Mouse (Mus musculus) MN1 (cell line): ENCODE results near the gene Pfkfb4.

ENCODE experiments used
- DNase-seq: peaks from one replicate; pipeline ENCODE4 v3.0.0-alpha.2; 2016; ENCODE audit warnings: low spot score

Gene Pfkfb4

GRCm38 (mm10) chr9:109058006-109058765, 66.6 kb downstream of the Pfkfb4 start:
- no peak for DNase-seq

DNA sequence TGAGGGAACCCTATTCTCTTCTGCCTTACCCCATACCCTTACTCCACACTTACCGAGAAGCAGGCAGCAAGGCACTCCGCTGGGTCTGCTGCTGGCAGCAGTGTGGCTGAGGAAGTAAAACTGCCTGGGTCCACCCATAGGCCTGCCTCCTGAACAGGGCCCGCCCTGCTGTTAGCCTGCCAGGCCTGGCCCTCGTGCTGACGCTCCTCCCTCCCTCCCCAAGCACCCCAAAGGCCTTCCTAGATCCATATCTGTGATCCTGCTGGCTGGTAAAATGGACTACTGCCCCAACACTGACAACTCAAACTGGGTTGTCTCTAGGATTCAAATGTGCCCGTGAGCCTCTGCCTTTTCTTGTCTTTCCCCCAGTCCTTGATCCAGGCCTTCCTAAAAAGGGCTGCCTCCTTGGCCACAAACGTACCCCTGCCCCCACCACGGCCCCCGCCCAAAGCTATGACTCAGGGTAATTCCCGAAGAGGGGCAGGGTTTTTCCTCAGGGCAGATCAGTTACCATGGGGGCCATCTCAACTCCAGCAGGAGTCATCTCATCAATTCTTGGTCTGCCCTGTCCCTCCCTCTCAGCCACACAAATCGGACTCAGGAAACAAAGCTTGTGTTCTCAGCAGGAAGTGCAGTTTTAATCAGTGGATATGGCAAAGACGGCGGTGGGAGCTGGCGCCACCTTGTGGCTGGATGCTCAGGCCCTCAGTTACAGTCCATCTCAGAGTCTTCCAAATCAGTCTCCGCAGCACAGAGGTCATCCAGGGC, 67.7 kb downstream of the Pfkfb4 start, which contains the start of gene Trex1:
TSS of gene Trex1 (minus strand) at position 599 of the 768 bp plus-strand sequence.
- peak; percentile 85 for DNase-seq

DNA sequence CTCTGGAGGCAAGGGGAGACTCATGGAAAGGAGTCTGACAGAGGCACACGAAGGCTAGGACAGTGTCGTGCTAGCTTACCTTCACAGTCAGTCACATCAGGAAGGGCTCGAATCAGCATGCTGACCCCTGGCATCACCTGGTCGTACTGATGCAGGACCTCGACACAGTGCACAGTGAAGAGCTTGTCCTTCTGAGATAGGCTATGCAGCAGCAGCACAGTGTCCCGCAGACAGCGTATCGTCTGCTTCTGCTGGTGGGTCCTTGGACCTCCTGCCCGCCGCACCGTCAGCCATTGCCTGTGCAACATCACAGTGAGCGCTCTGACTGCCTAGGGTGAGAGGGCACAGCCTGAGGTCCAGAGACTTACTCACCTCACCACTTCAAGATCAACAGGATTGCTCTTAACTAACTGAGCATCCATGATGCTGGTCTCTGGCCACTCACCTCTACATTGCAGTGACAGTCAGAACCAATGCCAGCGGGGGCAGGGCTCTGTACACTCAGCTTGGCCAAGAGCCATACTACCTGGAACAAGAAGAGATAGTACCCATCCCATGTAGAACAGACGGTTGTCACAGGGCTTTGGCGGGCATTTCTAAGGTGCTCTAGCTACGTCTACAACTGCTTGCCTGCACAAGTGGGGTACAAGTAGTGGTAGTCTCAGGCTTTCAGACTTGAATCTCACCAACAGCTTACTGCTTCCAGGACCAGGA, 68.8 kb downstream of the Pfkfb4 start:
- DNase-seq, result no peak

DNA sequence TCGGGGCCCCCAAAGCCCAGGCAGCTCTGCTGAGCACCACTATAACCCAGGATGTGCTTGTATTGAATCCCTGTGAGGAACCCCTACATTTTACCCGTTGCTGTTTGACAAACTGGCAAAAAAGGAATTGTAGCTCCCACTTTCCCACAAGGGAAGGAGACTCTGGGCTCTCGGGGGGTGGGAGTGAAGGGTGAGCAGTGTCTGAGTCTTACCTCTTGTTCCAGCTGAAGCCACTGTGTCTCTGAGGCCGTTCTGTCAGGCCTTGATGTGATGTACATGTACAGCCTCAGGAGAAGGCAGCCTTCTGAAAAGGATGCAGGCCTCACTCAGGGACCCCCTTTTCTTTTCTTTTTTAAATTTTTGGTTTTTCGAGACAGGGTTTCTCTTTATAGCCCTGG, 69.3 kb downstream of the Pfkfb4 start:
- no peak for DNase-seq

DNA sequence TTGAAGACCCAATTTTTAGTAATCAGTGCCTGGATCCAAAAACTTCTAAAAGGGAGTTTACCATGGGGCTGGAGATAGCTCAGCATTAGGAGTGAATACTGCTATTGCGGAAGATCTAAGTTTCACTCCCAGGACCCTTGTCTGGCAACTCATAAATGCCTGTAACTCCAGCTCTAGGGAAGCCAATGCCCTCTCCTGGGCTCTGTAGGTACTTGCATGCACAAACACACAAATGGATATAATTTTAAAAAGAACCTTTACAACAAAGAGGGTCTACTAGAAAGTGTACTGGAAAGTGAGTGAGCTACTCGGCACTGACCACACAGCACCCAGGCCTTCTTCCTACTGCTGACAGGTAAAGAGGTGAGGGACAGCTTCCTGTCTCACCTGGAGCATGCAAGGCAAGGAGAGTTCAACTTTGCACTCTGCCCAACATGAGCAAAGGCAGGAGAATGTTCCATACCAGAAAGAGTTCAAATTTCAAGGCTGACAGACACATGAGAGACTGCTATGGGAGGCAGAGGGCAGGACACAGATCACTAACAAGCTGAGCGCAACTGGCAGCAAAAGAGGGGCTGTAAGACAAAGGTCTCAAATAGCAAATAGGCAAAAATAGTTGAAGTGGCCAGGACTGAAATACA, 76.6 kb downstream of the Pfkfb4 start:
- no peak for DNase-seq

DNA sequence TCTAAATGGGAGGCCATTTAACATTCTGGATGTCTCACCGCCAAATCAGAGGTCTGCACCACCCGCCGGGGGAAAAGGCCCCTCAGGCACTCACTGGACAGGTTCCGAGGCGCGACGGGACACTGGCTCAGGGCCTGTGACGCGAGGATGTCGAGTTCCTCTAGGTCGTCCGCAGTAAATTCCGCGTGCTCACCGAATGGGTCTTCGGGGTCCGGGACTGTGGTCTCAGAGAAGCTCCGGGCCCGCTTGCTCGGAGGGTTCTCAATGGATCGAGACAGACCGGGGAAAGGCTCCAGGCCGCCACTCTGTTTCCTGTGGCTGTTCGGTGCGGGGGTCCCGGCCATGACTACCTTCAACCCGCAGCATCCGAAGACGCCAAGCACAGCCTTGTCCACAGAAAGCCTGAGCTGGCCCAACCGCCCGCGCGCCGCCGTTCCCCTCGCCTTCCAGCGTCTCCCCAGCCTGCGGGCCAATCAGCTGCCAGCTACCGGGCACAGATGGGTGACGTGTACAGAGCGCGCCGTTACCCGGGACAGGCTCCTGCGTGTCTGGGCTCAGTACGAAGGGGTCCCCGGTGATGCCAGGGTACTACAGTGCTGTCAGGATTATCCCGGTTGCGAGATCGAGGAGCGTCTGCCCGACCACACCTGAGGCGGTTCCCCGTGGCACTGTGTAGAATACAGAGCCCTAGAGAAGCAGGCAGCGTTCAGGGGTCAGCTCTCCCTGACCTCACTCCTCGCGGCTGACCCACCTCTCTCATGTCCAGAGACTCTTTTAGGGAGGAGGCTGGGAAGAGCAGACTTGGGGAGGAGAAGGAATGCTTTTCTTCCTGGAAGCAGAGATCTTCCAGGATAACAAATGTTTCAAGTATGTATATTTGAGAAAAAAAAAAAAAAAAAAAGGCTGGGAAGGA, 82.3 kb downstream of the Pfkfb4 start, which contains the start of gene Atrip:
TSS of gene Atrip (minus strand) at position 464 of the 913 bp plus-strand sequence.
- DNase-seq, result peak; percentile 89

GRCm38 (mm10) chr9:109080516-109080915, 88.9 kb downstream of the Pfkfb4 start:
- DNase-seq, result no peak

DNA sequence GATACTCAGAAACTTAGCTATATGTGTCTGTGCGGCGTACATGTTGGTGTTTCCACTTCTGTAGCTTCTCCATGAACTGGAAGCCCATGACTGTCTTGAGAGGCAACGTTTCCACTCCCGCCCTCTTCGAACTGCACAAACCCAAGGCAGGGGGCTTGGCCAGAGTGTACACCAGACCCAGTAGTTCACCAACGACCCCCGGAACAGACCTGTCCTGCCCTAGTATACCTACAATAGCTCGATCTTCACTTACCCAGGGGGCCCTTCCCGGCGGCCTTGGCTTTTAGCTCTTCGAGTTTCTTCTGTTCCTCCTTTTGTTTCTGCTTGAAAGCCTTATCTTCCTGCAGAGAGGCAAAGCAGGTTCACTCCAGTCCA, 90.2 kb downstream of the Pfkfb4 start:
- DNase-seq, result no peak
